Mouse (Mus musculus) spleen, adult 2 months (tissue): ENCODE data around the gene P2ry13.

Experiments
- CTCF ChIP-seq: fragments of 200-500 bp; IDR thresholded peaks from 2 replicates; pipeline ENCODE4 v1.5.1; 2011; ENCODE audit warnings: mild to moderate bottlenecking, inconsistent platforms; ENCODE audit not compliant: insufficient read depth, insufficient read length, insufficient replicate concordance; ENCODE audit errors: extremely low read depth
- POLR2A ChIP-seq: fragments of 200-500 bp; IDR thresholded peaks from 2 replicates; pipeline ENCODE4 v1.6.1; 2011; ENCODE audit warnings: low read depth, low read length, inconsistent platforms

GRCm38 (mm10) chr3:59210089-59210488 is 593 bp downstream of the P2ry13 start:
- TF ChIP-seq CTCF, result no peak
- TF ChIP-seq POLR2A, result no peak
